Mouse (Mus musculus): ENCODE data around the gene Dnajb11. TPM values are rescaled to one million over a fixed set of nuclear protein-coding genes. Genes with fewer than 3 reads are reported as not detected.

Dnajb11 gene
- polyA plus RNA-seq (2015; fragmentation: Nextera tagmentation; extraction: Ambion mirVana), result 105 TPM in 2 replicates

GRCm38 (mm10) chr16:22857431-22858113, at the start of gene Dnajb11, which contains the start of gene Tbccd1:
Gene Dnajb11 (plus strand): TSS chr16:22857845.
Gene Tbccd1 (minus strand): TSS chr16:22857669.
- Histone ChIP-seq H3K9ac (peak within 1 kb of the TSS; percentile 93), H3K4me3 (replicated peaks) (peak within 1 kb of the TSS; percentile 99), H3K9me3 (replicated peaks) (no peaks in the 10 kb centered on the region), H3K36me3 (0 out of 2 replicates have a peak, but pooled peaks cover 3% of the 10 kb centered on the region), H3K27ac (replicated peaks) (peak within 1 kb of the TSS; percentile 79), H3K4me2 (replicated peaks) (peak within 1 kb of the TSS; percentile 88), H3K27me3 (no peaks in the 10 kb centered on the region), H3K4me1 (peaks cover 14% of the 10 kb centered on the region)
- WGBS, result under 1% methylated on average over 62 of the region's 62 CpGs
- peak; percentile 99 for ATAC-seq (ENCODE audit: insufficient number of reproducible peaks, low FRiP score, low TSS enrichment, low read depth)

GRCm38 (mm10) chr16:22811477-22811876, 46.2 kb upstream of the Dnajb11 start, which contains the start of gene Crygs:
Gene Crygs (minus strand): TSS chr16:22811577.
- ATAC-seq (ENCODE audit: insufficient number of reproducible peaks, low FRiP score, low TSS enrichment, low read depth), result no peak
- 53% methylated on average over 2 of the region's 2 CpGs for WGBS
- peaks cover 5% of the 10 kb centered on the region for H3K36me3 ChIP-seq
- no peak within 1 kb of the TSS for H3K4me2 ChIP-seq (replicated peaks)
- no peak within 1 kb of the TSS for H3K9ac ChIP-seq
- H3K4me1 ChIP-seq, result no peaks in the 10 kb centered on the region
- no peaks in the 10 kb centered on the region for H3K9me3 ChIP-seq (replicated peaks)
- H3K27me3 ChIP-seq, result no peaks in the 10 kb centered on the region
- H3K27ac ChIP-seq (replicated peaks), result no peak within 1 kb of the TSS
- H3K4me3 ChIP-seq (replicated peaks), result no peak within 1 kb of the TSS

GRCm38 (mm10) chr16:22820731-22821130, 36.9 kb upstream of the Dnajb11 start:
- Histone ChIP-seq H3K9me3 (replicated peaks) (no peaks in the 10 kb centered on the region), H3K4me2 (replicated peaks) (no peak overlapping the region), H3K36me3 (peaks cover 20% of the 10 kb centered on the region), H3K9ac (no peak overlapping the region), H3K4me1 (no peaks in the 10 kb centered on the region), H3K4me3 (replicated peaks) (no peak overlapping the region), H3K27me3 (no peaks in the 10 kb centered on the region), H3K27ac (replicated peaks) (no peak overlapping the region)
- WGBS, result 40% methylated on average over 8 of the region's 8 CpGs
- no peak for ATAC-seq (ENCODE audit: insufficient number of reproducible peaks, low FRiP score, low TSS enrichment, low read depth)

- no peak overlapping the region for H3K9ac ChIP-seq
- no peaks in the 10 kb centered on the region for H3K27me3 ChIP-seq
- H3K9me3 ChIP-seq (replicated peaks), result no peaks in the 10 kb centered on the region
- 91% methylated on average over 3 of the region's 3 CpGs for WGBS
- ATAC-seq (ENCODE audit: insufficient number of reproducible peaks, low FRiP score, low TSS enrichment, low read depth), result no peak
- H3K27ac ChIP-seq (replicated peaks), result no peak overlapping the region
- H3K4me3 ChIP-seq (replicated peaks), result no peak overlapping the region
- H3K4me2 ChIP-seq (replicated peaks), result no peak overlapping the region
- peaks cover 14% of the 10 kb centered on the region for H3K36me3 ChIP-seq
- no peaks in the 10 kb centered on the region for H3K4me1 ChIP-seq
Observed at GRCm38 (mm10) chr16:22832932-22833525, 24.6 kb upstream of the Dnajb11 start.

- no peak overlapping the region for H3K4me3 ChIP-seq (replicated peaks)
- 86% methylated on average over 3 of the region's 3 CpGs for WGBS
- no peaks in the 10 kb centered on the region for H3K27me3 ChIP-seq
- no peak overlapping the region for H3K9ac ChIP-seq
- H3K27ac ChIP-seq (replicated peaks), result no peak overlapping the region
- ATAC-seq (ENCODE audit: insufficient number of reproducible peaks, low FRiP score, low TSS enrichment, low read depth), result no peak
- no peak overlapping the region for H3K4me2 ChIP-seq (replicated peaks)
- no peaks in the 10 kb centered on the region for H3K9me3 ChIP-seq (replicated peaks)
- peaks cover 5% of the 10 kb centered on the region; the same call in 1 of the 2 replicates for H3K4me1 ChIP-seq
- peaks cover 8% of the 10 kb centered on the region; the same call in 1 of the 2 replicates for H3K36me3 ChIP-seq
Observed at GRCm38 (mm10) chr16:22839146-22839857, 18.3 kb upstream of the Dnajb11 start.

- Histone ChIP-seq H3K27ac (replicated peaks) (no peak overlapping the region), H3K4me3 (replicated peaks) (no peak overlapping the region), H3K9me3 (replicated peaks) (no peaks in the 10 kb centered on the region), H3K4me1 (peaks cover 13% of the 10 kb centered on the region; the same call in 1 of the 2 replicates), H3K36me3 (peaks cover 5% of the 10 kb centered on the region; the same call in 1 of the 2 replicates), H3K9ac (no peak overlapping the region), H3K4me2 (replicated peaks) (no peak overlapping the region), H3K27me3 (no peaks in the 10 kb centered on the region)
- 89% methylated on average over 5 of the region's 5 CpGs for WGBS
- ATAC-seq (ENCODE audit: insufficient number of reproducible peaks, low FRiP score, low TSS enrichment, low read depth), result no peak
Observed at GRCm38 (mm10) chr16:22842871-22843270, 14.8 kb upstream of the Dnajb11 start.

- WGBS, result 3% methylated on average over 26 of the region's 26 CpGs
- 0 out of 2 replicates have a peak overlapping the region, but pooled peaks have one; percentile 39 for H3K27ac ChIP-seq (replicated peaks)
Observed at GRCm38 (mm10) chr16:22844061-22844801, 13.4 kb upstream of the Dnajb11 start.

GRCm38 (mm10) chr16:22844834-22845233, 12.8 kb upstream of the Dnajb11 start:
- no peak overlapping the region for H3K9ac ChIP-seq
- 67% methylated on average over 5 of the region's 5 CpGs for WGBS
- peak overlapping the region; percentile 56 for H3K4me3 ChIP-seq (replicated peaks)
- 0 out of 2 replicates have a peak, but pooled peaks cover 5% of the 10 kb centered on the region for H3K36me3 ChIP-seq
- H3K4me2 ChIP-seq (replicated peaks), result peak overlapping the region; percentile 90
- H3K27ac ChIP-seq (replicated peaks), result 0 out of 2 replicates have a peak overlapping the region, but pooled peaks have one; percentile 39
- no peaks in the 10 kb centered on the region for H3K9me3 ChIP-seq (replicated peaks)
- peaks cover 13% of the 10 kb centered on the region; the same call in 1 of the 2 replicates for H3K4me1 ChIP-seq
- ATAC-seq (ENCODE audit: insufficient number of reproducible peaks, low FRiP score, low TSS enrichment, low read depth), result no peak
- no peaks in the 10 kb centered on the region for H3K27me3 ChIP-seq

More at GRCm38 (mm10) chr16:22844061-22844801, 13.4 kb upstream of the Dnajb11 start:
- Histone ChIP-seq H3K4me2 (replicated peaks) (peak overlapping the region; percentile 90), H3K9me3 (replicated peaks) (no peaks in the 10 kb centered on the region), H3K4me3 (replicated peaks) (peak overlapping the region; percentile 56), H3K9ac (peak overlapping the region; percentile 69), H3K4me1 (peaks cover 13% of the 10 kb centered on the region; the same call in 1 of the 2 replicates), H3K36me3 (peaks cover 5% of the 10 kb centered on the region; the same call in 1 of the 2 replicates), H3K27me3 (no peaks in the 10 kb centered on the region)
- ATAC-seq (ENCODE audit: insufficient number of reproducible peaks, low FRiP score, low TSS enrichment, low read depth), result peak; percentile 90

GRCm38 (mm10) chr16:22845481-22845880, 12.2 kb upstream of the Dnajb11 start:
- Histone ChIP-seq H3K4me3 (replicated peaks) (no peak overlapping the region), H3K9me3 (replicated peaks) (no peaks in the 10 kb centered on the region), H3K4me1 (peaks cover 13% of the 10 kb centered on the region; the same call in 1 of the 2 replicates), H3K27me3 (no peaks in the 10 kb centered on the region), H3K36me3 (0 out of 2 replicates have a peak, but pooled peaks cover 3% of the 10 kb centered on the region), H3K4me2 (replicated peaks) (no peak overlapping the region), H3K27ac (replicated peaks) (no peak overlapping the region), H3K9ac (no peak overlapping the region)
- no peak for ATAC-seq (ENCODE audit: insufficient number of reproducible peaks, low FRiP score, low TSS enrichment, low read depth)
- WGBS, result 91% methylated on average over 4 of the region's 4 CpGs

GRCm38 (mm10) chr16:22847686-22848085, 10.0 kb upstream of the Dnajb11 start:
- H3K9me3 ChIP-seq (replicated peaks), result no peaks in the 10 kb centered on the region
- ATAC-seq (ENCODE audit: insufficient number of reproducible peaks, low FRiP score, low TSS enrichment, low read depth), result no peak
- no peak overlapping the region for H3K9ac ChIP-seq
- H3K4me1 ChIP-seq, result peaks cover 13% of the 10 kb centered on the region; the same call in 1 of the 2 replicates
- H3K36me3 ChIP-seq, result no peaks in the 10 kb centered on the region
- no peak overlapping the region for H3K27ac ChIP-seq (replicated peaks)
- no peak overlapping the region for H3K4me2 ChIP-seq (replicated peaks)
- no peaks in the 10 kb centered on the region for H3K27me3 ChIP-seq
- 90% methylated on average over 1 of the region's 1 CpGs for WGBS
- H3K4me3 ChIP-seq (replicated peaks), result no peak overlapping the region
